Mouse (Mus musculus) forebrain, embryonic 14.5 days (tissue): ENCODE measurements at regions not wholly inside any gene's neighbourhood (a gene's known extent, or its start where the extent isn't known, plus 50 kb on each side); places are given as distances from the start of the nearest gene placed in this dataset.
A peak's percentile ranks its signal among the peaks of the same experiment; 100 is the strongest.

ENCODE experiments used
- ATAC-seq: fragments of 200-750 bp; cut with Nextera tagmentation; 2 replicates; pipeline ENCODE4 v1.8.0; 2017; ENCODE audit warnings: mild to moderate bottlenecking, moderate library complexity
- DNase-seq: peaks from one replicate; pipeline ENCODE4 v3.0.0-alpha.2; 2015; ENCODE audit warnings: low spot score
- H3K27ac ChIP-seq: fragments of 300-500 bp; sonication (generic); 2 replicates; pipeline ENCODE4 v1.5.1; 2014; ENCODE audit warnings: low read depth, mild to moderate bottlenecking, control low read depth, low read length, moderate library complexity
- H3K27me3 ChIP-seq: fragments of 300-500 bp; sonication (generic); replicated peaks from 2 replicates; pipeline ENCODE4 v1.6.1; 2014; ENCODE audit warnings: low read length, control low read depth, mixed read lengths; ENCODE audit not compliant: control insufficient read depth, insufficient read depth
- H3K36me3 ChIP-seq: fragments of 300-500 bp; sonication (generic); 2 replicates; pipeline ENCODE4 v1.6.1; 2014; ENCODE audit warnings: low read length, control low read depth; ENCODE audit not compliant: control insufficient read depth, insufficient read depth
- H3K4me1 ChIP-seq: fragments of 300-500 bp; sonication (generic); 2 replicates; pipeline ENCODE4 v1.6.1; 2014; ENCODE audit warnings: antibody characterized with exemption, low read length, control low read depth; ENCODE audit not compliant: control insufficient read depth, insufficient read depth
- H3K4me2 ChIP-seq: fragments of 300-500 bp; sonication (generic); 2 replicates; pipeline ENCODE4 v1.6.1; 2014; ENCODE audit warnings: mild to moderate bottlenecking, control low read depth, low read length
- H3K4me3 ChIP-seq: fragments of 300-500 bp; sonication (generic); 2 replicates; pipeline ENCODE4 v1.5.1; 2014; ENCODE audit warnings: low read depth, low read length, control low read depth
- H3K9ac ChIP-seq: fragments of 300-500 bp; sonication (generic); 2 replicates; pipeline ENCODE4 v1.6.1; 2014; ENCODE audit warnings: mild to moderate bottlenecking, low read length, control low read depth, moderate library complexity
- H3K9me3 ChIP-seq: fragments of 300-500 bp; sonication (generic); replicated peaks from 2 replicates; pipeline ENCODE4 v1.6.1; 2016; ENCODE audit warnings: low read length, control low read depth, mixed read lengths; ENCODE audit not compliant: control insufficient read depth
- WGBS: fragments of 180-500 bp; shearing (Covaris S2); extraction: QIAGEN DNeasy Blood & Tissue Kit; methylation state at CpG from one replicate; pipeline ENCODE4 v1.1.7; 2014; 5-methylcytosine and 5-hydroxymethylcytosine counted together

DNA sequence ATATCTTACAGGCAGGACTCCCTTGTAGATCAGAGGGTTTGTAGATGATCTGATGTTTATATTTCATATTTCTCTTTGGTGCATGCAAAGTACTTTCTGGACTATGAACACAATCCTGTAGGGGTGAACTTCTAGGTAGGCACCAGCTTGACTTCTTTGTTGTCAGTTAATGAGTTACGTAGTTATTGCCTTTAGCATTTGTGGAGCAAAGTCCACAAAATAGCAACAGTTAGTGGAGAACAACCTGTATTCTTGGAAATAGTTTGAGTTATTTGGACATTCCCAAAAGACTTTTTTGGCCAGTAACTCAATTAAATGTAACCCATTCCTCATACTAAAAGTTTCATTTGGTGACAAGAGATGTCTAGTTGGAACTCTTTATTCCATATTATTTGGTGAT is 306.0 kb downstream of the Gm6377 start:
- Histone ChIP-seq H3K36me3 (no peaks in the 10 kb centered on the region), H3K4me1 (no peaks in the 10 kb centered on the region), H3K4me2 (no peak overlapping the region), H3K27me3 (no peaks in the 10 kb centered on the region), H3K9me3 (no peaks in the 10 kb centered on the region), H3K4me3 (no peak overlapping the region), H3K27ac (no peak overlapping the region), H3K9ac (no peak overlapping the region)
- WGBS, result 97% methylated on average over 1 of the region's 1 CpGs
- no peak for DNase-seq
- no peak for ATAC-seq

DNA sequence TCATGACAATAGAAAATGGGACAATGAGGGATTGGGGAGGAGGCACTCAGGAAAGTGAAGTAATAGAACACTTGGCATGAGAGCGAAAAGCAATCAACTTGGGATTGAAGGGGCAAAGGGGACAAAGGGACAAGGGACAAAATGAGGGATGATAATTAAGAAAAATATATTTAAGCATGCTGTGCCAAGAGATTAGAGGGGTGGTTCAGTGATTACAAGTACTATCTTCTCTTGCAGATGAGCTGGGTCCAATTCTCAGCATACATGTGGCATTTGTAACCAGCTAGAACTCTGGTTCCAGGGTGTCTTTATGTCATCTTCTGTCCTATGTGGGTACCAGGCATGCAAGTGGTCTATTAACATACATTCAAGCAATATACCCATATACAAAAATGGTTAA is 355.9 kb downstream of the Gm6377 start:
- no peak overlapping the region for H3K4me3 ChIP-seq
- 92% methylated on average over 1 of the region's 1 CpGs for WGBS
- H3K27ac ChIP-seq, result no peak overlapping the region
- no peaks in the 10 kb centered on the region for H3K36me3 ChIP-seq
- H3K9me3 ChIP-seq, result no peaks in the 10 kb centered on the region
- no peak overlapping the region for H3K9ac ChIP-seq
- ATAC-seq (no peak), DNase-seq (no peak)
- H3K4me2 ChIP-seq, result no peak overlapping the region
- H3K4me1 ChIP-seq, result no peaks in the 10 kb centered on the region
- no peaks in the 10 kb centered on the region for H3K27me3 ChIP-seq

DNA sequence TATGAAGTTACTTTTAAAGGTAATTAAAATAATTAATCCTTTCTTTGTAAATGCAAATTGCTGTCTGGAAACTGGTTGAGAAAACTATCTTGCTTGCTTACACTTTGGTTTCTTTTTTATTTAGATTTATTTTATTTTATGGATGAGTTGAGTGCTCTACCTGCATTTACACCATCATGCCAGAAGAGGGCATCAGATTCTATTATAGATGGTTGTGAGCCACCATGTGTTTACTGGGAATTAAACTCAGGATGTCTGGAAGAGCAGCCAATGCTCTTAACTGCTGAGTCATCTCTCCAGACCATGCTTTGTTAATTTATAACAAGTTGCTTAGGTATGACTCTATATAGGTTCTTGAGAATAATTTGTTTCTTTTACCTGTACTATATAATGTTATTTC is 390.8 kb downstream of the Gm6377 start:
- ATAC-seq (no peak), DNase-seq (no peak)
- Histone ChIP-seq H3K4me1 (no peaks in the 10 kb centered on the region), H3K4me2 (no peak overlapping the region), H3K9me3 (no peaks in the 10 kb centered on the region), H3K9ac (no peak overlapping the region), H3K27ac (no peak overlapping the region), H3K4me3 (no peak overlapping the region), H3K36me3 (no peaks in the 10 kb centered on the region), H3K27me3 (no peaks in the 10 kb centered on the region)

DNA sequence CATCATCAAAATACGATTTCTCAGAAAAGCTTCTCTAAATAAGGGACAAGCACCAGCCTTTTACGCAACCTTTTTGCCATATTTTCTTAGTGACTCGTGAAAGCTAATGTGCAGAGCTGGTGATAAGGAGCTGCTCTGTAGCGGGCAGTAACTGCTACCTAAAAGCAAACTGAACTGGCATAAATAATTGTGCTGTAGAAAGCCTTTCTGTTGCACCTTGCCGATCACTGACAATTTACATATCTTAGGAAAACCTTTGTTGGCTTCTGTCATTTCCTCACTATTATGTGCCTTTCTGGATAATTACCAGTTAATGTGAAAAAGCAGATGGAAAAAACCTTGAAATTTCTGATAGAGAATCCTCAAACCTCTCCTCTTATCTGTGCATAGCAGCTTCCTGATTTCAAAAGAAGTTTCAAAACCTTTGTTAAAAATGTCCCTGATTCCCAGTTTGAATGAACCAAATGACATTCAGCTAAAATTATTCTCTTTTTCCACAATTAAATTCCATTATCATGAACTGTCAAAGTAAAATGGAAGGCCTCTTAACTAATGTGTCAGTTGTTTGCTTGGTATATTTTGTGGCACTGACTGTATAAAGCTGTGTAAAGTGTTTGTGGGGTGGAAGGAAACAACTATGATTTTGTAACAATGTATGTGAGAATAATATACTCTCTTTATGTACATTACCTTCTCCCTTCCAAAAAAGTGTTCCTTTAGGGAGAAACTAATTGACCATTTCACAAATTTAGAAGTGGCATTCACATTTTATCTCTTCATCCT is 430.6 kb downstream of the Gm6377 start:
- DNase-seq (peak; percentile 6), ATAC-seq (no peak)
- Histone ChIP-seq H3K4me2 (no peak overlapping the region), H3K27me3 (no peaks in the 10 kb centered on the region), H3K4me3 (no peak overlapping the region), H3K9ac (no peak overlapping the region), H3K4me1 (no peaks in the 10 kb centered on the region), H3K27ac (no peak overlapping the region), H3K36me3 (no peaks in the 10 kb centered on the region), H3K9me3 (no peaks in the 10 kb centered on the region)
- 70% methylated on average over 5 of the region's 5 CpGs for WGBS
